Mouse (Mus musculus) left cerebral cortex, adult 11 months (tissue): ENCODE measurements around the gene Col25a1.

Source experiments
- DNase-seq: peaks from one replicate; pipeline ENCODE4 v3.0.0; 2022; ENCODE audit warnings: low spot score

Gene Col25a1

GRCm38 (mm10) chr3:130327039-130328015 lies 196.0 kb downstream of the Col25a1 start:
- DNase-seq: no peak

GRCm38 (mm10) chr3:130328909-130329308 lies 197.6 kb downstream of the Col25a1 start:
- DNase-seq: peak; percentile 16

DNA sequence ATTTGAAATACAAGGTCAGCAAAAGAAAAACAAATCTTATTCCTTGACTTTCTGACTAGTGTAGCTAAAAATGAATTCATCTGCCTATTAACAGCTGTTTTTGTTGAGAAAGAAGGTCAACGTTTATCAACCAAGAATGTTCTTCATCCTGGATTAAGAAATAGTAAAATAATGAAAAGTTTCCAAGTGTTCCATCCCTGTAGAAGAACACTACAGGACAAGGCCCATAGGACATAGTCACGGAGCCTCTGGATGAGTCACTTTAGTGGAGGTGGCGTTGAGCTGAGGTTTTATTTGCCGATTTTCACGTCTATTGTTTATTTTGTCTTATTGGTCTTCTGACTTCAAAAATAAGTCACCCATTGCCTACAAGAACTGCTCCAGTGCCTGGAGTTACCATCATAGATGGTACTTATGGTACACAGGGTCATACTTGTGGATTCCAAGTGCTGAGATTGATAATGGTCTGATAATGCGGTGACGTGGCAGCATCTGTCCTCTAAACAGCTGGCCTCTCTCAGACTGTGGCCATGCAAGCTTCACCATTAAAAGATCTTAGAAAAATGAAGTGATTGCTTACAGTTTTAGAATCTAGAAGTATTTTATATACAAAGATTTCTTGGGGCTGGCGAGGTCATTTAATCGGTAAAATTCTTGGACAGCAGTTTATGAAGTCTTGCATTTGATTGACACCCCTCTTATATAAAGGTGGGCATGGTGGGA lies 198.7 kb downstream of the Col25a1 start:
- DNase-seq: no peak

- DNase-seq: no peak
These were observed 199.3 kb downstream of the Col25a1 start for GRCm38 (mm10) chr3:130330556-130330950.

GRCm38 (mm10) chr3:130332347-130332913 lies 201.1 kb downstream of the Col25a1 start:
- DNase-seq: no peak

DNA sequence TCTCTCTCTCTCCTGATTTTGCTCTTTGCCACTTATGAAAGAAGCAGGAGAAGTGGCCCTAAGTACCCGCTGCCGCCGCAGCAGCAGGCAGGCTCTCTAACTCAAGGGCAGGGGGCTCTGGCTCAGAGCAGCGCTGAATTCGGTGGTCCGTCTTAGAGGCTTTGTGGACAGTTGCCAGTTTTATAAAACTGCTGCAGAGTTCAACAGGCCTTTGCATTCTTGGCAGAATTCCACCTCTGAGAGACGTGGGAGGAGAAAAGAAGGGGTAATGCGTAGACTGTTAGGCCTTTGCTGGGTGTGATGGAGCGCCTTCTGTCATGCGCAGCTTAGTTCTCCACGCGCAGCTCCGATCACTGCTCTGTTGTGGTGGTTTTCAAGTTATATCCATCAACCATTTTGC lies 206.6 kb downstream of the Col25a1 start:
- DNase-seq: peak; percentile 16

DNA sequence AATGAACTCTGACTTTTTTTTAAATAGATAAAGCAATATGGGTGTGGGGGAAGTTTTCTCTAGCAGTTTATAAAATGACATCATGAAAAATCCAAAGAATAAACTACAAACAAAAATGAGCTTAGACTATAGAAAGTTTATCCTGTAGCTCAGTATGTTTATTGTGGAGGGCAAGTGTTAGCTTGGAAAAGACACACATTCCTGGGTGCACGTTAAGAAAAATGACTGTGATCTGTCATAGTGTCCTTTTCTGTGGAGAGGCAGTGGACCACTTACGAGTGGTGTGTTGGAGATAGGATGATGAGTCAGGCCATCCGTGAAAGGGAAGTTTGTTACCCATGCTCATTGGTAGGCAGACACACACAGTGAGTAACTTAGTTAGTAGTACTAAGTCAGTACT lies 207.1 kb downstream of the Col25a1 start:
- DNase-seq: no peak

GRCm38 (mm10) chr3:130350161-130350560 lies 218.9 kb downstream of the Col25a1 start:
- DNase-seq: no peak

GRCm38 (mm10) chr3:130354399-130355039 lies 223.2 kb downstream of the Col25a1 start:
- DNase-seq: no peak

- peak; percentile 14 for DNase-seq
These were observed 225.4 kb downstream of the Col25a1 start for GRCm38 (mm10) chr3:130356575-130357173.

- DNase-seq: no peak
These were observed 229.5 kb downstream of the Col25a1 start for GRCm38 (mm10) chr3:130360813-130361212.

DNA sequence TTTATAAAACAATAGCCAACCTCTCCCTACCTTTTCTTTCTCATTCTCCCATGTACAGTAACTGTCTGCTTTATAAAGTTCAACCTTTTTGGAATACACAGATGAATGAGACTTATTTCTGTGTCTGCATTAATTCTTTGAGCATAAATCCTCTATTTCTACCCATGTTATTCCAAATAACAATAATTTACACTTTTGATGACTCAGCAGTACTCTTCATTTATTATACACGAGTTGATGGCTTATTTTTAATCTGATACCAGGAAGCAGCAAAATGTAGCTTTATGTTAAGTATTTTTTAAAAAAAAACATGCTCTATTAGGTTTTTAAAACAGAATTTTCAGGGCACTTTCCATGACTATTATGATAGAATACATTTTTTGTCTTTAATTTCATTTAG lies 230.6 kb downstream of the Col25a1 start:
- no peak for DNase-seq

DNA sequence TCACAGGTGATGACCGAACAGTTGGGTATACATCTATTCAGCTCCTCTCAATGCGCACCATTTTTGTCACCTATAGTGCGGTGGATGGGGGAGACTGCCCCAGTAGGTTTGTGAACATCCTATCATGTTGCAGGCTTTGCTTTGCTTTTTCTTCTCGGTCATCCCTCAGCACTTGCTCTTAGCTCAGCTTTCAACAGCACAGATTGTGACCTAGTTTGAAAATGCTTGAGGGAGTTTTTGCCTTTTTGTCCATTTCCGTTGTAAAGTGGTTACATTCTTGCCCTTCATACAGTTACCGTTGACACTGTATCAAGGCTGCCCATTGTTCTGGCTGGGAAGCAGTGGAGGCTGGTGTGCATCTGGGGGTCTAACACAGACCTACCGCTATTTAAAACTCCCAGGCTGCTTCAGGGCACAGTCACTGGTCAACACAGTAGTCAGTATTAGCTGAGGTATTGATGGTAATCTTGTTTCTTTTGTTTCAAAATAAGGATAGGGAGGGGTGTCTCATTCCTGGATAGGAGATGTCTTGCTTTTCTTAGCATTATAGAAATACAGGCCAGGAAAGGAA lies 231.6 kb downstream of the Col25a1 start:
- no peak for DNase-seq

- no peak for DNase-seq
These were observed 235.8 kb downstream of the Col25a1 start for GRCm38 (mm10) chr3:130366917-130367610.

- DNase-seq: no peak
These were observed 237.1 kb downstream of the Col25a1 start for GRCm38 (mm10) chr3:130368352-130368751.

- DNase-seq: no peak
These were observed 237.8 kb downstream of the Col25a1 start for GRCm38 (mm10) chr3:130369113-130369512.

- DNase-seq: no peak
These were observed 238.9 kb downstream of the Col25a1 start for GRCm38 (mm10) chr3:130370167-130370566.

GRCm38 (mm10) chr3:130373145-130373544 lies 241.8 kb downstream of the Col25a1 start:
- no peak for DNase-seq

- DNase-seq: no peak
These were observed 243.5 kb downstream of the Col25a1 start for GRCm38 (mm10) chr3:130374620-130375341.

GRCm38 (mm10) chr3:130377786-130378185 lies 246.5 kb downstream of the Col25a1 start:
- no peak for DNase-seq
